9 mouse cellular contexts compared by ENCODE assay signal in genomic region chr6:97395477-97396350, GRCm38 (mm10).
DNase-seq lines count a peak whose midpoint lies in the region; ATAC-seq and TF ChIP-seq lines count a peak whose summit lies in the region.
"Had no signal": no experiment of that assay in that cellular context is flagged by ENCODE, and none has a peak within 500 bp of the region (broad histone marks: within the 10 kb centered on the region; RNA-seq: fewer than 3 reads in every experiment).

No protein-coding gene starts in this region.

- peak overlapping the region; percentile 50 for H3K4me2 ChIP-seq in heart, embryonic 11.5 days
- H3K4me2 ChIP-seq in midbrain, embryonic 14.5 days (ENCODE audit: low read length): peak overlapping the region; percentile 26
- H3K4me2 ChIP-seq: liver, embryonic 15.5 days had no signal

- no peaks in the 10 kb centered on the region for H3K36me3 ChIP-seq in heart, embryonic 11.5 days (ENCODE audit: control insufficient read depth, insufficient read depth, low read length)
- H3K36me3 ChIP-seq in midbrain, embryonic 14.5 days (ENCODE audit: control insufficient read depth, insufficient read depth, low read length): no peaks in the 10 kb centered on the region
- H3K36me3 ChIP-seq: liver, embryonic 15.5 days had no signal

- POLR2A ChIA-PET in Patski (lab: Charles Lee): no interaction called here

- H3K4me3 ChIP-seq in heart, embryonic 11.5 days (ENCODE audit: low read depth, low read length): no peak overlapping the region
- no peak overlapping the region for H3K4me3 ChIP-seq in midbrain, embryonic 14.5 days (replicated peaks; ENCODE audit: low read depth, low read length)
- H3K4me3 ChIP-seq: liver, embryonic 15.5 days had no signal

- in situ Hi-C loops in Patski (cut with MboI; ENCODE audit: low pct_unique_long_range_greater_than_20kb): no loop called here

- WGBS in heart, embryonic 11.5 days (ENCODE audit: insufficient replicate concordance): 15% methylated on average over 17 of the region's 17 CpGs
- 9% methylated on average over 17 of the region's 17 CpGs for WGBS in midbrain, embryonic 14.5 days

- no peaks in the 10 kb centered on the region for H3K9me3 ChIP-seq in heart, embryonic 11.5 days (replicated peaks; ENCODE audit: control insufficient read depth, low read length)
- H3K9me3 ChIP-seq in midbrain, embryonic 14.5 days (ENCODE audit: control insufficient read depth, low read length): no peaks in the 10 kb centered on the region
- H3K9me3 ChIP-seq: liver, embryonic 15.5 days had no signal

- ATAC-seq in Patski: peak; percentile 31
- ATAC-seq in heart, embryonic 11.5 days (replicated peaks; ENCODE audit: insufficient number of reproducible peaks, low FRiP score, low TSS enrichment): no peak
- ATAC-seq in midbrain, embryonic 14.5 days (ENCODE audit: low FRiP score, low TSS enrichment): peak; percentile 22; the same call in 1 of the 2 replicates
- no peak for ATAC-seq in frontal cortex, adult (ENCODE audit: low TSS enrichment)

- no peak overlapping the region for H3K27ac ChIP-seq in heart, embryonic 11.5 days (ENCODE audit: low read depth, low read length)
- H3K27ac ChIP-seq in midbrain, embryonic 14.5 days (replicated peaks; ENCODE audit: low read depth, low read length): peak overlapping the region; percentile 66
- H3K27ac ChIP-seq: liver, embryonic 15.5 days had no signal

- peak; percentile 52 to 81 for DNase-seq in adrenal gland, adult (ENCODE audit: inconsistent age in 2 of 2, low spot score in 1 of 2)
- no peak for DNase-seq in adrenal gland, postnatal 4 days (ENCODE audit: low spot score in 2 of 2)
- no peak for DNase-seq in Patski (ENCODE audit: low read depth, low spot score)
- peak; percentile 62 for DNase-seq in kidney, postnatal 10 days
- DNase-seq in midbrain, embryonic 14.5 days: peak; percentile 65
- DNase-seq in thymus, postnatal 25 days: no peak

- CTCF ChIA-PET in Patski (lab: Charles Lee): no interaction called here

- H3K27me3 ChIP-seq in Patski: no peaks in the 10 kb centered on the region
- no peaks in the 10 kb centered on the region for H3K27me3 ChIP-seq in heart, embryonic 11.5 days (ENCODE audit: control insufficient read depth, insufficient read depth, low read length)
- no peaks in the 10 kb centered on the region for H3K27me3 ChIP-seq in midbrain, embryonic 14.5 days (ENCODE audit: control insufficient read depth, insufficient read depth, low read length)
- H3K27me3 ChIP-seq: liver, embryonic 15.5 days had no signal

- H3K4me1 ChIP-seq in heart, embryonic 11.5 days (ENCODE audit: control insufficient read depth, insufficient read depth, low read length): peaks cover 13% of the 10 kb centered on the region
- peaks cover 18% of the 10 kb centered on the region for H3K4me1 ChIP-seq in midbrain, embryonic 14.5 days (ENCODE audit: control insufficient read depth, insufficient read depth, low read length)

- no peak overlapping the region for H3K9ac ChIP-seq in heart, embryonic 11.5 days (ENCODE audit: low read depth, low read length)
- H3K9ac ChIP-seq in midbrain, embryonic 14.5 days (replicated peaks; ENCODE audit: low read length): no peak overlapping the region
- H3K9ac ChIP-seq: liver, embryonic 15.5 days had no signal

- no peak for TF ChIP-seq CTCF in Patski (IDR thresholded peaks at IDR 0.05)

Comparison
In these comparisons a context has a peak if more than half of its experiments do, and no peak if none do; other contexts are left out.
1. DNase-seq: peak in adrenal gland, adult (2 of 2), kidney, postnatal 10 days (single experiment) and midbrain, embryonic 14.5 days (single experiment); none in adrenal gland, postnatal 4 days (0 of 2), Patski (single experiment) and thymus, postnatal 25 days (single experiment).
2. ATAC-seq: peak in Patski (single experiment) and midbrain, embryonic 14.5 days (single experiment); none in heart, embryonic 11.5 days (single experiment) and frontal cortex, adult (single experiment).